ENCODE assay signal across 8 mouse cellular contexts in the genomic region with DNA sequence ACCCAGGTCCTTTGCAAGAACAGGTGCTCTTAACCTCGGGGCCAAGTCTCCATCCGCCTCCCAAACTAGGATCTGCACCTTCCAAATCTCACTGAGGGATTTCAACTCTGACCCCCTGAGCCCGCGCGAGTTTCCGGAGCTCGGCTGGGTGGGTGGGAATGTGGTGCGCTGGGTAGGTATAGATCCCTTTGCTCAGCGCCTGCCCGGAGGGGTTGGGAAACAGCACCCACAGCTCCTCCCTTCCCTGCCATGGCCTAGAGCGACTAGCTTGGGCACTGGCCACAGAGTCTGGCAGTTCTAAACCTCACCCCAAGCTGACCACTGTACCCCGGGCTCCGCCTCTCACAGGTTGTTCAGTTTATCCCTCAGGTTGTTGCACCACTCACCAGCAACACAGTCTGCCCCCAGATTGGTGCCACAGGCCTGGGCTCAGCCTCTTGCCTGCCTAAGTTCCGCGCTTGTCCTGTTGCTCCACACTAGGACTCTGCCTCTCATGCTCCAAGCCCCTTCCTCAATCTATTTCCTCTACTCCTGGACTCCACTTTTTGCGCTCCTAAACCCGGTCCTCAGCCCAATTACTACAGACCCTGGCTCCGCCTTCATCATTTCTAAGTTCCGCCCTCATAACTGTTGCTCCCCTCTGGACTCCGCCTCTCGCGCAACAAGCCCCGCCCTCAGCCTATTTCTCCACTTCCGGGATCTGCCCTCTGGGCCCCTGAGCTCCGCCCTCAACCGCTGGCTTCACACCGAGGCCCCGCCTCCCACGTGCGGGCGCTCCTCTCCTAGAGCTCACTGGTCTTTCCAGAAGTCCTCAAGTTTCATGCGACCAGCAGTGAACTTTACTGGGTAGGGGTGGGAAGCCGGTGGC.
DNase-seq lines count a peak whose midpoint lies in the region; ATAC-seq and TF ChIP-seq lines count a peak whose summit lies in the region.

No protein-coding gene starts in this region.

- ATAC-seq in lung, postnatal 0 days, result no peak
- peak; percentile 43; the same call in 1 of the 2 replicates for ATAC-seq in midbrain, embryonic 14.5 days (ENCODE audit: low FRiP score, low TSS enrichment)

- TF ChIP-seq POLR2A in lung, adult 2 months (IDR thresholded peaks at IDR 0.05; ENCODE audit: borderline replicate concordance, extremely low read depth, low read depth, low read length), result no peak

- DNase-seq in lung, adult 2 months, result peak; percentile 4
- no peak for DNase-seq in lung, postnatal 0 days (ENCODE audit: low spot score)
- DNase-seq in c-Kit-negative CD71-positive TER-119-positive erythroid progenitor cells, embryonic 14.5 days (ENCODE audit: low read depth, low spot score), result peak; percentile 65
- peak; percentile 34 to 62 for DNase-seq in kidney, adult 8-10 months
- DNase-seq in midbrain, embryonic 14.5 days, result no peak
- DNase-seq in frontal cortex, postnatal 36 days (ENCODE audit: low spot score in 2 of 2), result no peak
- DNase-seq in frontal cortex, postnatal 14 days (ENCODE audit: low spot score in 2 of 2), result no peak
- DNase-seq in Muller cell, postnatal 12 days (ENCODE audit: inconsistent ontology term), result no peak

- TF ChIP-seq CTCF in lung, adult 2 months (IDR thresholded peaks at IDR 0.05; ENCODE audit: insufficient read depth, low read length), result no peak
- TF ChIP-seq CTCF in lung, postnatal 0 days (IDR thresholded peaks at IDR 0.05), result no peak

- no peak overlapping the region for H3K9ac ChIP-seq in lung, postnatal 0 days (replicated peaks; ENCODE audit: low read depth)
- no peak overlapping the region for H3K9ac ChIP-seq in midbrain, embryonic 14.5 days (replicated peaks; ENCODE audit: low read length)

- no peaks in the 10 kb centered on the region for H3K4me1 ChIP-seq in lung, adult 2 months (ENCODE audit: control insufficient read depth, insufficient read depth, low read length)
- H3K4me1 ChIP-seq in lung, postnatal 0 days (ENCODE audit: insufficient read depth, low read depth, low read length), result no peaks in the 10 kb centered on the region
- no peaks in the 10 kb centered on the region for H3K4me1 ChIP-seq in midbrain, embryonic 14.5 days (ENCODE audit: control insufficient read depth, insufficient read depth, low read length)

- 30% methylated on average over 33 of the region's 33 CpGs for WGBS in lung, adult 2 months
- 29% methylated on average over 33 of the region's 33 CpGs for WGBS in lung, postnatal 0 days
- WGBS in midbrain, embryonic 14.5 days, result 41% methylated on average over 33 of the region's 33 CpGs

- TF ChIP-seq EP300 in lung, postnatal 0 days (IDR thresholded peaks at IDR 0.05), result no peak

- no peak overlapping the region for H3K4me3 ChIP-seq in lung, adult 2 months (replicated peaks; ENCODE audit: extremely low read depth, low read depth, low read length)
- H3K4me3 ChIP-seq in lung, postnatal 0 days (ENCODE audit: low read depth, low read length), result no peak overlapping the region
- no peak overlapping the region for H3K4me3 ChIP-seq in midbrain, embryonic 14.5 days (replicated peaks; ENCODE audit: low read depth, low read length)

- no peaks in the 10 kb centered on the region for H3K27me3 ChIP-seq in lung, postnatal 0 days (replicated peaks; ENCODE audit: insufficient read depth, low read length)
- H3K27me3 ChIP-seq in midbrain, embryonic 14.5 days (ENCODE audit: control insufficient read depth, insufficient read depth, low read length), result no peaks in the 10 kb centered on the region

- no peak overlapping the region for H3K4me2 ChIP-seq in lung, postnatal 0 days (replicated peaks; ENCODE audit: low read depth, low read length)
- H3K4me2 ChIP-seq in midbrain, embryonic 14.5 days (ENCODE audit: low read length), result no peak overlapping the region

- H3K9me3 ChIP-seq in lung, postnatal 0 days (ENCODE audit: low read length), result no peaks in the 10 kb centered on the region
- H3K9me3 ChIP-seq in midbrain, embryonic 14.5 days (ENCODE audit: control insufficient read depth, low read length), result peaks cover 11% of the 10 kb centered on the region

- no peaks in the 10 kb centered on the region for H3K36me3 ChIP-seq in lung, postnatal 0 days (ENCODE audit: insufficient read depth, low read length)
- H3K36me3 ChIP-seq in midbrain, embryonic 14.5 days (ENCODE audit: control insufficient read depth, insufficient read depth, low read length), result no peaks in the 10 kb centered on the region

- H3K27ac ChIP-seq in lung, postnatal 0 days (ENCODE audit: low read length), result no peak overlapping the region
- H3K27ac ChIP-seq in midbrain, embryonic 14.5 days (replicated peaks; ENCODE audit: low read depth, low read length), result no peak overlapping the region

Comparison
In these comparisons a context has a peak if more than half of its experiments do, and no peak if none do; other contexts are left out.
1. DNase-seq: peak in lung, adult 2 months (single experiment), c-Kit-negative CD71-positive TER-119-positive erythroid progenitor cells, embryonic 14.5 days (single experiment) and kidney, adult 8-10 months (2 of 2); none in lung, postnatal 0 days (single experiment), midbrain, embryonic 14.5 days (single experiment), frontal cortex, postnatal 36 days (0 of 2), frontal cortex, postnatal 14 days (0 of 2) and Muller cell, postnatal 12 days (single experiment).